Comparison of ENCODE assay signal across 8 mouse cellular contexts in the genomic region with DNA sequence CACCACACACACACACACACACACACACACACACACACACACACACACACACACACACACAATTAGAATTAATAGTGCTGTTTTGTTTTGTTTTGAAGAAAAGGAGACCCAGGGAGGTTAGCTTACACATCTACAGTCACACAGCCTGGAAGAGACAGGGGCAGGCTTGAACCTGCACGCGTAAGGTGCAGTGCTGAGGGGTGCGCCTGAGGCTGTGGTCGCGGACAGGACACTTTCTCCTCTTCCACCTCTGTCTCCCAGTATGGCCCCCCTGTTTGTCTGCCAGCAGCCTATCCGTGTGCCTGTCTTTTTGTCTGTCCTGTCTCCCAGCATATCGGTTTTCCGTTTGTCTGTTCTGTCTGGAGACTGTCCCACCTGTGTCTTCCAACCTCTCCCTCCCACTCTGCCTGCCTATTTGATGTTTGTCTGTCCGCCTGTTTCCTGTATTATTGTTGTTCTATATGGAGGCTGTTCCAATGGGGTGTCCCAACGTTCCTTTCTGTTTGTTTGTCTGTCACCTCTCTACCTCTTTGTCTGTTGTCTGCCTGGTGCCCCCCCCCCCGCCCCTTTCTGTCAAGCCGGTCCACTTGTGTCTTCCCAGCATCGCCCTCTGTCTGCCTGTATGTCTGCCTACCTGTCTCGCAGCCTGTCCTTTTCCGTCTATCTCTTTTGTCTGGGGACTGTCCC. TPM values are rescaled to one million over a fixed set of nuclear protein-coding genes. Genes with fewer than 3 reads are reported as not detected.
A peak's percentile ranks its signal among the peaks of the same experiment; 100 is the strongest.
DNase-seq lines count a peak whose midpoint lies in the region; ATAC-seq and TF ChIP-seq lines count a peak whose summit lies in the region.

No protein-coding gene starts in this region.

- peaks cover 13% of the 10 kb centered on the region for H3K4me1 ChIP-seq in kidney, embryonic 14.5 days (ENCODE audit: control insufficient read depth, insufficient read depth, low read length)
- H3K4me1 ChIP-seq in bone marrow macrophage, adult 2 months (ENCODE audit: control insufficient read depth, insufficient read depth, low read length), result peaks cover 43% of the 10 kb centered on the region
- peaks cover 46% of the 10 kb centered on the region for H3K4me1 ChIP-seq in hindbrain, embryonic 13.5 days (replicated peaks)
- H3K4me1 ChIP-seq in midbrain, embryonic 15.5 days, result peaks cover 40% of the 10 kb centered on the region

- ATAC-seq in kidney, embryonic 14.5 days (ENCODE audit: low FRiP score, low TSS enrichment), result no peak; the same call in 1 of the 2 replicates
- peak; percentile 47 for ATAC-seq in hindbrain, embryonic 13.5 days (ENCODE audit: low FRiP score)
- peak; percentile 54 for ATAC-seq in midbrain, embryonic 15.5 days (replicated peaks)

- DNase-seq in kidney, postnatal 4 days, result no peak
- no peak for DNase-seq in right cerebral cortex, adult 2 months (ENCODE audit: low spot score in 2 of 2)
- no peak for DNase-seq in cerebellum, adult 11 months
- DNase-seq in ovary, postnatal 36 days (ENCODE audit: low spot score), result no peak

- no peak overlapping the region for H3K27ac ChIP-seq in kidney, embryonic 14.5 days (ENCODE audit: low read depth, low read length)
- no peak overlapping the region for H3K27ac ChIP-seq in bone marrow macrophage, adult 2 months (ENCODE audit: insufficient read depth, low read depth, low read length)
- peak overlapping the region; percentile 92 for H3K27ac ChIP-seq in hindbrain, embryonic 13.5 days
- H3K27ac ChIP-seq in midbrain, embryonic 15.5 days, result peak overlapping the region; percentile 86

- no peak for TF ChIP-seq CTCF in bone marrow macrophage, adult 2 months (IDR thresholded peaks at IDR 0.05; ENCODE audit: low read depth, low read length)

- no peak for TF ChIP-seq POLR2A in bone marrow macrophage, adult 2 months (IDR thresholded peaks at IDR 0.05; ENCODE audit: borderline replicate concordance, low read depth, low read length)

- H3K4me3 ChIP-seq in kidney, embryonic 14.5 days (ENCODE audit: low read length), result peak overlapping the region; percentile 88
- H3K4me3 ChIP-seq in bone marrow macrophage, adult 2 months (ENCODE audit: insufficient read depth, low read length), result peak overlapping the region; percentile 97
- H3K4me3 ChIP-seq in hindbrain, embryonic 13.5 days, result peak overlapping the region; percentile 97
- H3K4me3 ChIP-seq in midbrain, embryonic 15.5 days, result peak overlapping the region; percentile 80

- no peaks in the 10 kb centered on the region for H3K27me3 ChIP-seq in kidney, embryonic 14.5 days (ENCODE audit: control insufficient read depth, insufficient read depth, low read length)
- H3K27me3 ChIP-seq in hindbrain, embryonic 13.5 days, result no peaks in the 10 kb centered on the region
- no peaks in the 10 kb centered on the region for H3K27me3 ChIP-seq in midbrain, embryonic 15.5 days (replicated peaks)

- peak overlapping the region; percentile 88 for H3K4me2 ChIP-seq in kidney, embryonic 14.5 days (replicated peaks; ENCODE audit: low read depth, low read length)
- H3K4me2 ChIP-seq in hindbrain, embryonic 13.5 days, result peak overlapping the region; percentile 90
- peak overlapping the region; percentile 86 for H3K4me2 ChIP-seq in midbrain, embryonic 15.5 days

- WGBS in kidney, embryonic 14.5 days, result 32% methylated on average over 15 of the region's 15 CpGs
- 25% methylated on average over 15 of the region's 15 CpGs for WGBS in hindbrain, embryonic 13.5 days
- WGBS in midbrain, embryonic 15.5 days, result 24% methylated on average over 15 of the region's 15 CpGs

- peak overlapping the region; percentile 87 for H3K9ac ChIP-seq in kidney, embryonic 14.5 days (ENCODE audit: low read depth, low read length)
- H3K9ac ChIP-seq in hindbrain, embryonic 13.5 days, result peak overlapping the region; percentile 99
- H3K9ac ChIP-seq in midbrain, embryonic 15.5 days, result peak overlapping the region; percentile 99

- H3K9me3 ChIP-seq in kidney, embryonic 14.5 days (ENCODE audit: control insufficient read depth, low read length), result no peaks in the 10 kb centered on the region
- H3K9me3 ChIP-seq in hindbrain, embryonic 13.5 days, result no peaks in the 10 kb centered on the region
- H3K9me3 ChIP-seq in midbrain, embryonic 15.5 days, result no peaks in the 10 kb centered on the region

- no peaks in the 10 kb centered on the region for H3K36me3 ChIP-seq in kidney, embryonic 14.5 days (ENCODE audit: control insufficient read depth, insufficient read depth, low read length)
- peaks cover 5% of the 10 kb centered on the region for H3K36me3 ChIP-seq in hindbrain, embryonic 13.5 days
- no peaks in the 10 kb centered on the region for H3K36me3 ChIP-seq in midbrain, embryonic 15.5 days (replicated peaks)

RNA-seq across cellular contexts. Expression of a gene that starts 0.5 kb away (rescaled TPM):
- 26.5 and 39.5 TPM in 2 replicates for polyA plus RNA-seq in kidney, embryonic 14.5 days (2014; fragmentation: Nextera tagmentation; extraction: Ambion mirVana)
- 203 and 230 TPM in 2 replicates for polyA plus RNA-seq in bone marrow macrophage, adult 2 months (2012; ENCODE audit: insufficient read depth, insufficient read length, missing spikeins)
- polyA plus RNA-seq in hindbrain, embryonic 13.5 days (2015; fragmentation: Nextera tagmentation; extraction: Ambion mirVana), result 140 TPM in 2 replicates
- polyA plus RNA-seq in midbrain, embryonic 15.5 days (2015; fragmentation: Nextera tagmentation; extraction: Ambion mirVana), result 189 and 193 TPM in 2 replicates

RNA-seq across cellular contexts. Expression of a gene that starts 24.1 kb away (rescaled TPM):
- 412 and 476 TPM in 2 replicates for polyA plus RNA-seq in kidney, embryonic 14.5 days (2014; fragmentation: Nextera tagmentation; extraction: Ambion mirVana)
- not detected in 2 replicates for polyA plus RNA-seq in bone marrow macrophage, adult 2 months (2012; ENCODE audit: insufficient read depth, insufficient read length, missing spikeins)
- 198 and 227 TPM in 2 replicates for polyA plus RNA-seq in hindbrain, embryonic 13.5 days (2015; fragmentation: Nextera tagmentation; extraction: Ambion mirVana)
- polyA plus RNA-seq in midbrain, embryonic 15.5 days (2015; fragmentation: Nextera tagmentation; extraction: Ambion mirVana), result 153 and 181 TPM in 2 replicates

RNA-seq across cellular contexts. Expression of a gene that starts 25.2 kb away (rescaled TPM):
- 442 and 499 TPM in 2 replicates for polyA plus RNA-seq in kidney, embryonic 14.5 days (2014; fragmentation: Nextera tagmentation; extraction: Ambion mirVana)
- 145 and 163 TPM in 2 replicates for polyA plus RNA-seq in bone marrow macrophage, adult 2 months (2012; ENCODE audit: insufficient read depth, insufficient read length, missing spikeins)
- 442 and 459 TPM in 2 replicates for polyA plus RNA-seq in hindbrain, embryonic 13.5 days (2015; fragmentation: Nextera tagmentation; extraction: Ambion mirVana)
- polyA plus RNA-seq in midbrain, embryonic 15.5 days (2015; fragmentation: Nextera tagmentation; extraction: Ambion mirVana), result 442 and 447 TPM in 2 replicates

Comparison
In these comparisons a context has a peak if more than half of its experiments do, and no peak if none do; other contexts are left out.
1. H3K27ac ChIP-seq: peak in hindbrain, embryonic 13.5 days (single experiment) and midbrain, embryonic 15.5 days (single experiment); none in kidney, embryonic 14.5 days (single experiment) and bone marrow macrophage, adult 2 months (single experiment).
2. RNA of a gene that starts 24.1 kb away (polyA plus RNA-seq): 412 to 476 TPM in kidney, embryonic 14.5 days, 198 to 227 TPM in hindbrain, embryonic 13.5 days and 153 to 181 TPM in midbrain, embryonic 15.5 days; not detected in bone marrow macrophage, adult 2 months; every median in the first group is over 100 times any median in the second.
3. Peak in every context shown above with its lines, with median percentiles within 50 percentile points of each other: H3K4me2 ChIP-seq, H3K4me3 ChIP-seq and H3K9ac ChIP-seq.